Mouse (Mus musculus) lung, postnatal 25 days (tissue): ENCODE results near the gene Sdhd.
"Not testable (repeated sequence)": the region's sequence is repeated elsewhere in the genome, so short reads cannot be mapped to it uniquely, and the experiment has no call there.

Experiments
- DNase-seq: peaks from one replicate; pipeline ENCODE4 v3.0.0; 2022; ENCODE audit warnings: low spot score

The Sdhd gene

DNA sequence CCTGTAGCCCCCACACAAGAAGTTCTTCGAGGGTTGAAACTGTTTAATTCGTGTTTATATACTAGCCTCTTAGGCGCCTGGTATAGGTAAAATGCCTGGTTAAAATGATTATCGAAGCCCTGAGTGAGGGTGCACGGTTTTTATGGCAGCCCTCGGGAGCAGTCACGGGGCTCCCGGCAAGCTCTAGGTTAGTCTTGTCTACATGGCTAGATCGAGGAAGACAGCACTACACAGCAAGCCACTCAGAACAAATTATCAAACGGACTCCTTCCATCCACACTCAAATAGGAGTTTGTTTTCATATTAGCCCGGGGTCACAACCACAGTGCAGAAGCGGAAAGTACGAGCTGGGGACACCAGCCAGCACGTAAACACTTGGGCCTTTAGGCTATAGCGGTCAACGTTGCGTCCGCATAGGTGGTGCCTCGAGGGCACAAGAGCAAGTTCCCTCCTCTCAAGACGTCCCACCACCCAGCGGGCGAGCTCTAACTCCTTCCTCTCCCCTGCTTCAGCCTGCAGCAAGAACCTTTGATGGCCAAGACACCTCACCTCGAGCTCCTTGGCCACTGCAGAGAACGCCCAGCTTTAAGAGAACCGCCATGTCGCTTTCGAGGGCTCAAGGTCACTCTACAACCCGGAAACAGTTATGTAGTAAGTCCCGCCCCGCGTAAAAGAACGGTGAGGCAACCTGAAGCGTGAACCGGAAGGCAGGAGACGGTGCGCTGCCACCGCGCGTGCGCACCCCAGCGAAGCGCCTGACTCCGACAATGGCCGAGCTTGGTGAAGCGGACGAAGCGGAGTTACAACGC, at the start of gene Sdhd, which contains the start of gene Timm8b:
TSS of gene Sdhd (minus strand) at position 624 of the 809 bp plus-strand sequence.
TSS of gene Timm8b (plus strand) at position 722 of the 809 bp plus-strand sequence.
- DNase-seq = peak; percentile 96

DNA sequence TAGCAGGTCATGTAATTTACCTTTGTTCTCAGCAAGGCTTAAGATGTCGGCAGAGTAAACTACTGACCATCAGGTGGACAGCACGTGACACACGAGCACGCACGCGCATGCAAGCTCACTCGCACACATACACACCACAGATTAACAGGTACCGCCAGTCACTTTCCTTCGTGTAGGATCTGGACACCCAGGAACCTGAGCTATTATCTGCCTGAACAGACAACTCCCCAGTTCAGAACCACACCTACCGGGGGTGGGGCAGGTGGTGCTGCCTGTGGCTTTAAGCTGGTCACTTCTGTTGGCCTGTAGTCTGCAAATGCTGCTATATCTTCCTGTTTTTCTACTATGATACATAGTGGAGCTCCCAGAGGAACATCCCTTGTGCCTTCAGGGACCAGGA, 46.9 kb upstream of the Sdhd start:
- DNase-seq = no peak

DNA sequence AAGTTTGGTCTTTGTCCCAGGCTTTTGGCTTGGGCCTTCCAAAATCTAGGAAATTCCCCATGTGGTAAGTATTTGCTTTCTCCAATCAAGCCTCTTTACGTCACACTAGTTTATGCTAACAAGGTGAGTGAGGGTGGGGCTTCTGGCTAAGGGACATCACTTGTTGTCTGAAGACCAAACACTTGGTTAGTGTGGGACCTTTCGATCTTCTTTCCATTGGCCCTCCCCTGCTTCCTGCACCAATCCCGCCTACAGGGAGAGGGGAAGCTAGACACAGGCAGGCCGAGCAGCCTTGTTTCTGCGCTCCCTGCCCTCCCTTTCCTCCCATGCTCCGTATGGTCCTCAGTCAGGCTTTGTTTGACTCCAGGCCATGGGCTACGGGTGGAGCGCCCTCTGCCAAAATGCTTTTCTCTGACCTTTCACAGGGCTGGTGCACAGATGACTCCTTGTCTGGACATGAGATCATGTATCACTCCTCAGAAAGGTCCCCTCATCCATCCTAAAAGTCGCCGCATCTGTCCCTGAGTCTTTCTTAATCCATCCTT, 43.3 kb upstream of the Sdhd start:
- DNase-seq = no peak

- DNase-seq = no peak
Observed at GRCm38 (mm10) chr9:50634270-50634669, 30.7 kb upstream of the Sdhd start.

DNA sequence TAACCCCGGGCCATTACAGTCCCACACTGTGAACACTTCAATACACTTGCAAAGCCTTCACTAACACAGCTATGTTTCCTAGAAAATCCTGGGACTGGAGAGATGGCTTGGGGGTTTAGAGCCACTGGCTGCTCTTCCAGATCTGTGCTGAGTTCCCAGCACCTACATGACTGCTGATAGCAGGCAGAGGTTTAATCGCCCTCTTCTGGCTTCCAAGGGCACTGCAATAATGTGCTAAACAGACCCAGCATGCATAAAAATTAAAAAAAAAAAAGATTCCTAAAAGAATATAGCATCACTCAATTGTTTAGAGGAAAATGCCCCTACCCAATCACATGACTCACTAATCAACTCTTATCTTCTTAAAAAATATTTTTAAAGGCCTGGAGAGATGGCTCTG, 29.4 kb upstream of the Sdhd start:
- no peak for DNase-seq

GRCm38 (mm10) chr9:50632016-50632688, 28.5 kb upstream of the Sdhd start:
- DNase-seq = no peak

DNA sequence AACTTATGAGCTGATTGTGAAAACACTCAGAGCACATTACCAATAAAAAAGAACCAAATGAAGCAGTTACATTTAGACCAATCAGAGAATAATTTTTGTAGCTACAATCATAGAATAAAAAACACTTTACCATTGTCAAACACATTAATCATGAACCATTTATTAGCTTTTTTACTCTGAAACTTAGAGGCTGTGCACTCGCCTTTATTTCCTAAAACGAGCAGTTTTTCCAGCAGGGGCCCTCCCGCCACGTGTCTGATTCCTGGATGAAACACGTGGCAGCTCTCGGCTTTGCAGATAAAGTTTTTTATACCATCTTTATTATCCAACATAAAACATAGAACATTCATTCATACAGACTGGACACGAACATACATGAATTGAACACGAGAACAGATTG, 27.3 kb upstream of the Sdhd start:
- DNase-seq = not testable (repeated sequence)

- no peak for DNase-seq
Observed at GRCm38 (mm10) chr9:50617794-50618330, 14.2 kb upstream of the Sdhd start.

- peak; percentile 88 for DNase-seq
Observed at GRCm38 (mm10) chr9:50616766-50617603, 13.4 kb upstream of the Sdhd start, which contains the start of the genes Pih1d2 and Nkapd1. Pih1d2 (plus strand) TSS chr9:50617321. Nkapd1 (minus strand) TSS chr9:50617464.

DNA sequence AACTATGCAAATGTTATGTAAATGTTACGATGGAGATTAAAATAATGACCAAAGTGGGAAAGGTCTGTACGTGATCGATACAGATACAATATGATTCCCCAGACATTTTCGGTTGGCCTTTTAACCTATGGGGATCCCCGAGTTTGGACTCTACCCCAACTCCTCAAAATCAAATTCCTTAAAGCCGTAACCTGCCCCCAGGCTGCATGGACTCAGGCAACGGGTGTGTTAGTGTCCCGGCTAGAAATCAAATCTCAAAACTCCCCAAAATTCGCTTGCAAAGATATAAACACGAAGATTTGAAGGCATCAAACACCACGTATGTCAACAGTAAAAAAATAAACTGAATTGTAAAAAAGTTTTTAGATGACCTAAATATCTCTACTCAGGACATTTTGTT, 12.5 kb upstream of the Sdhd start:
- no peak for DNase-seq

- no peak for DNase-seq
Observed at GRCm38 (mm10) chr9:50612115-50612514, 8.5 kb upstream of the Sdhd start.

DNA sequence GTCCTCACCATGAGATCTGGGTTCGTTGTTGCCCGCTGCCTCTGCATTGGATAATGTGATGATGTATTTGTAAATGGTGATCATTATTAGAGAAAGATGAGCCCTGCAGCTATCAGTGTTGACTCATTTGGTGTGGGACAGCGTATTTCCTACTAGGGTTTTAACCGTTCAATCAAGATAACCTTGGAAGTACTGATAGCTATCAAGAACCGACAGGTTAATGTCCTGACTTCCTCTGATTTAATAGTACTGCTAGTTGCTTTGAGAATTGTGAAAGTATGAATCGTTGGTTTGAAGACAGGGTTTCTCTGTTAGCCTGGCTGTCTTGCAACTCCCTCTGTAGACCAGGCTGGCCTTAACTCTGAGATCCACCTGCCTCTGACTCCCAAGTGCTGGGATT, 726 bp upstream of the Sdhd start:
- no peak for DNase-seq

DNA sequence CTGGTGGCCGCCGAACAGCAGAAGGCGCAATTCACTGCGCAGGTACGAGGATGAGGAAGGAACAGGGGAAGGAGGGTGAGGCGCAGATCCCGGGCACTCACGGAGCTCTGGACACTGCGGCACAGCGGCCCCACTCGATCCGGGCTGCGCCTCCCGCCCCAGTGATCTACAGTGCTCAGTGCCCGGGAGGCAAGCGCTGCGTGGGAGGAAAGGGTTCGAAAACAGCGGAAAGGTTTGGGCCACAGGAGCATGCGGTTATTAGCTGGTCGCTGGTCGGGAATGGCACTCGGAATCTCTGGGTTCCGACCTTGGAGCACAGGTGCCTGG, 349 bp upstream of the Sdhd start:
- no peak for DNase-seq

DNA sequence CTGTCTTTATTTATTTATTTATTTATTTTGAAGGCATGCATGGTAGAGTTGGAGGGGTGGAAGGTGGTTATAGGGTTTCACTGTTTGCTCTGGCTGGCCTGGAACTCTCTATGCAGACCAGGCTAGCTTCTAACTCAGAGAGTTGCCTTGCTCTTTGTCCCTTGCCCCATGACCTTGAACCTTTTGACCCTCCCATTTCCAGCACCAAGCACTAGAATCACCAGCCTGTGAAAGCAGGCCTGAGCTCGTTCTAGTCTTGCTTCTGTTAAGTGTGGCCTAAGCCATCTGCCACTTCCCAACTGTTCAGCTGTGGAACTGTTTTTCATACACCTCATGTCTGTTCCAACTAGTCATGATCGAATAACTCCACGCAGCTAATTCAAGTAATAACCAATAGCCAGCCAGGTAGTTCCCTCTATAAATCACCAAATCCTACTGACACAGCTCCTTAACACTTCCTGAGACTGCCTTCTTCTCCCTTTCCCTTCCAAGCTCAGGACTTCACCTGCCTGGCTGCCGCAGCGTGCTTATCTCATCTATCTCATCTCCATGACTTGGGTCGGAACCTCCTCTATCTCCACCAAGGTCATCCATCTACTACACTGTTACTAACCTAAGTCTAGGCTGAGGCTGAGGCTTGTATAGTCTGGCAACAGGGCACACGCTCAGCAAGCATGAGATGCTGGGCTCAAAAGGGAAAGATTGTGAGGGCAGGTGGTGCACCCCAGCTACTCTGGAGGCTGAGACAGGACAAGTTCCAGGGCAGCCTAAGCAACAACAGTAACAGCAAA, 1.4 kb downstream of the Sdhd start:
- no peak for DNase-seq

- no peak for DNase-seq
Observed at GRCm38 (mm10) chr9:50601536-50601935, 2.1 kb downstream of the Sdhd start.

- no peak for DNase-seq
Observed at GRCm38 (mm10) chr9:50596973-50597372, 6.6 kb downstream of the Sdhd start.

- DNase-seq = no peak
Observed at GRCm38 (mm10) chr9:50594794-50595417, 8.7 kb downstream of the Sdhd start.

DNA sequence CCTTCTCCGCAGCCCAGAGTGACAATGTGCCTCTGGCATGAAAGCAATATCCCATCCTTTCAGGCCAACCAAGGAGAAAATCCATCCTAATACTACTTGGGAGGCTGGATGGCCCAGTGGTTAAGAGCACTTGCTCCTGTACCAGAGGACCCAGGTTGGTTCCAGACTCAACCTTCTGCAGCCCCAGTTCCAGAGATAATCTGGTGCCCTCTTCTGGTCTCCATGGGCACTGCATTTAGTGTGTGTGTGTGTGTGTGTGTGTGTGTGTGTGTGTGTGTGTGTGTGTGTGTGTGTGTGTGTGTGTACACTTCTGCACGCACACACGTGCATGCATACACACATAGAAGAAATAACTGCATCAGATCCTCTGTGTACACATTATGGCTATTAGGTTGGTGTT, 10.1 kb downstream of the Sdhd start:
- DNase-seq = no peak

DNA sequence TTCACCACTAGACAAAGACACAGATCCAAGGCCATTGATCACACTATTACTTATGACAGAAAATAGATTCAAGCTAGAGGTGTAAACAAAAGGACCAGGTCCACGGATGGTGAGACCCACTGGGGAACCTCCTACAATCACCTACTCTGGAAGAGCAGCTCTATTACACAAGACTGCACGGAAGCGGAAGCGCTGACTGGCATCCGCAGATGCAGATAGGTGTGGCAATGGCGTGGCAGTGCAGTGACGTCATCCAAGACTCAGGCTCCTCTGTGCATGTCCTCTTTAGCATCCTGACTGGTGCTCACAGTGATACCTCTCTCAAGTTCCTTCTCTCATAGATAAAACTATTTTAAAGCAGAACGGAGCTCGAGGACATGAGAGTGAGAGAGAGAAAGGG, 10.7 kb downstream of the Sdhd start:
- no peak for DNase-seq

DNA sequence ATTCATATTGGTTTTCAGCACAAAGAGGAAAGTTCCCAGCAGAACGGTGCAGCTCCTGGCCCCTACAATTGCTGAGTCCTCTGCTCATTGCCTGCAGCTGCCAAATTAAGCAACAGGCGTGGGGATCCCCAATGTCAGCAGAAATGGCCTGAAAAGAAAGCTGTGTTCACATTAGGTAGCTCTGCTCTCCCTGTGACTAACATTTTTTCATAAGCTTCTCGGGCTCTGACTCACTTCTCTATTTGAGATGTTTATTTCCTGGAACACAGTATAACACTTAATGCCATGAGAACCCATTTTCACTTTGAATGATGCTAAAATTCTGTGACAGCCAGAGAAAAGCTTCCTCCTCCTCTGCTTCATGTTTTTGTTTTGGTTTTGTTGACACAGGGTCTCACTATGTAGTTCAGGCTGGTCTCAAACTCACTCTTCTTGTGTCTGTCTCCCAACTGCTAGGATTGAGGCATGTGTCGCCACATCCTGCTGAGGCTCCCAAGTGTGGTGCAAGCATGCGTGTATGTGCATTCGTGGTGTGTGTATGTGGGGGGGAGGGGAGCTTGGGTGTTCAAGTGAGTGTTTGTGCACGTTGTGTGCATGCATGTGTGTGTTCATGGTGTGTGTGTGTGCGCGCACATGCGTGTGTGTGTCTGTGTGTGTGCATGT, 12.6 kb downstream of the Sdhd start:
- DNase-seq = no peak
